Mouse (Mus musculus): ENCODE data around the gene Lcat. TPM values are rescaled to one million over a fixed set of nuclear protein-coding genes. Genes with fewer than 3 reads are reported as not detected.

The Lcat gene
- total and polyA plus RNA-seq, 2 experiments from 2014 or later = 13.0 to 24.7 TPM

- no peak for ATAC-seq
- no peak for TF ChIP-seq CTCF (IDR thresholded peaks at IDR 0.05; ENCODE audit: low read depth)
- 95% methylated on average over 3 of the region's 3 CpGs for WGBS
Observed at GRCm38 (mm10) chr8:105931271-105931670, 11.9 kb downstream of the Lcat start.

GRCm38 (mm10) chr8:105930602-105931001, 12.6 kb downstream of the Lcat start:
- no peak overlapping the region for H3K4me2 ChIP-seq (ENCODE audit: low read depth, low read length)
- H3K27ac ChIP-seq = peak overlapping the region; percentile 73
- 0 out of 2 replicates have a peak, but pooled peaks cover 10% of the 10 kb centered on the region for H3K36me3 ChIP-seq (ENCODE audit: insufficient read depth, low read length)
- TF ChIP-seq CTCF (IDR thresholded peaks at IDR 0.05; ENCODE audit: low read depth) = peak; percentile 99
- H3K4me3 ChIP-seq (ENCODE audit: low read length) = no peak overlapping the region
- DNase-seq (ENCODE audit: low spot score) = peak; percentile 88
- H3K4me1 ChIP-seq (ENCODE audit: insufficient read depth, low read length) = no peaks in the 10 kb centered on the region
- peak overlapping the region; percentile 36; the same call in 1 of the 2 replicates for H3K9ac ChIP-seq (replicated peaks; ENCODE audit: low read length)
- ATAC-seq = peak; percentile 75
- H3K27me3 ChIP-seq (ENCODE audit: insufficient read depth, low read length) = no peaks in the 10 kb centered on the region
- no peaks in the 10 kb centered on the region for H3K9me3 ChIP-seq (ENCODE audit: low read length)
- 17% methylated on average over 8 of the region's 8 CpGs for WGBS

More at GRCm38 (mm10) chr8:105931271-105931670, 11.9 kb downstream of the Lcat start:
- H3K27ac ChIP-seq = no peak overlapping the region
- no peak overlapping the region for H3K4me3 ChIP-seq (ENCODE audit: low read length)
- no peak for DNase-seq (ENCODE audit: low spot score)
- H3K36me3 ChIP-seq (ENCODE audit: insufficient read depth, low read length) = 0 out of 2 replicates have a peak, but pooled peaks cover 10% of the 10 kb centered on the region
- no peaks in the 10 kb centered on the region for H3K4me1 ChIP-seq (ENCODE audit: insufficient read depth, low read length)
- H3K27me3 ChIP-seq (ENCODE audit: insufficient read depth, low read length) = no peaks in the 10 kb centered on the region
- H3K4me2 ChIP-seq (ENCODE audit: low read depth, low read length) = no peak overlapping the region
- H3K9me3 ChIP-seq (ENCODE audit: low read length) = no peaks in the 10 kb centered on the region
- no peak overlapping the region for H3K9ac ChIP-seq (replicated peaks; ENCODE audit: low read length)

- H3K36me3 ChIP-seq (ENCODE audit: insufficient read depth, low read length) = no peaks in the 10 kb centered on the region
- H3K9me3 ChIP-seq (ENCODE audit: low read length) = no peaks in the 10 kb centered on the region
- ATAC-seq (no peak), DNase-seq (ENCODE audit: low spot score) (no peak)
- no peak overlapping the region for H3K27ac ChIP-seq
- H3K4me3 ChIP-seq (ENCODE audit: low read length) = no peak overlapping the region
- H3K4me1 ChIP-seq (ENCODE audit: insufficient read depth, low read length) = no peaks in the 10 kb centered on the region
- no peak overlapping the region for H3K9ac ChIP-seq (replicated peaks; ENCODE audit: low read length)
- no peaks in the 10 kb centered on the region for H3K27me3 ChIP-seq (ENCODE audit: insufficient read depth, low read length)
- TF ChIP-seq CTCF (IDR thresholded peaks at IDR 0.05; ENCODE audit: low read depth) = no peak
- 69% methylated on average over 3 of the region's 3 CpGs for WGBS
- no peak overlapping the region for H3K4me2 ChIP-seq (ENCODE audit: low read depth, low read length)
Observed at GRCm38 (mm10) chr8:105925123-105925522, 18.1 kb downstream of the Lcat start.

GRCm38 (mm10) chr8:105919390-105919789, 23.8 kb downstream of the Lcat start:
- DNase-seq (ENCODE audit: low spot score) = no peak
- Histone ChIP-seq H3K27ac (no peak overlapping the region), H3K9ac (replicated peaks; ENCODE audit: low read length) (no peak overlapping the region), H3K9me3 (ENCODE audit: low read length) (no peaks in the 10 kb centered on the region), H3K4me2 (ENCODE audit: low read depth, low read length) (no peak overlapping the region), H3K27me3 (ENCODE audit: insufficient read depth, low read length) (no peaks in the 10 kb centered on the region), H3K4me3 (ENCODE audit: low read length) (no peak overlapping the region), H3K36me3 (ENCODE audit: insufficient read depth, low read length) (0 out of 2 replicates have a peak, but pooled peaks cover 3% of the 10 kb centered on the region), H3K4me1 (ENCODE audit: insufficient read depth, low read length) (no peaks in the 10 kb centered on the region)
- no peak for TF ChIP-seq CTCF (IDR thresholded peaks at IDR 0.05; ENCODE audit: low read depth)
- 89% methylated on average over 3 of the region's 3 CpGs for WGBS
- no peak for ATAC-seq

- Histone ChIP-seq H3K4me1 (ENCODE audit: insufficient read depth, low read length) (peaks cover 5% of the 10 kb centered on the region), H3K9ac (replicated peaks; ENCODE audit: low read length) (peak overlapping the region; percentile 96), H3K4me2 (ENCODE audit: low read depth, low read length) (peak overlapping the region; percentile 84), H3K27me3 (ENCODE audit: insufficient read depth, low read length) (no peaks in the 10 kb centered on the region), H3K4me3 (ENCODE audit: low read length) (peak overlapping the region; percentile 70), H3K36me3 (ENCODE audit: insufficient read depth, low read length) (no peaks in the 10 kb centered on the region), H3K9me3 (ENCODE audit: low read length) (no peaks in the 10 kb centered on the region), H3K27ac (peak overlapping the region; percentile 87)
- WGBS = 36% methylated on average over 16 of the region's 16 CpGs
- no peak for TF ChIP-seq CTCF (IDR thresholded peaks at IDR 0.05; ENCODE audit: low read depth)
- ATAC-seq = no peak
- no peak for DNase-seq (ENCODE audit: low spot score)
Observed at GRCm38 (mm10) chr8:105900941-105901616, 42.1 kb downstream of the Lcat start.

GRCm38 (mm10) chr8:105900180-105900940, 42.8 kb downstream of the Lcat start, which contains the start of gene Pskh1:
TSS of gene Pskh1 (plus strand) at chr8:105900441.
- DNase-seq (ENCODE audit: low spot score) = peak; percentile 97
- peaks cover 5% of the 10 kb centered on the region for H3K4me1 ChIP-seq (ENCODE audit: insufficient read depth, low read length)
- H3K4me2 ChIP-seq (ENCODE audit: low read depth, low read length) = peak within 1 kb of the TSS; percentile 84
- no peak for TF ChIP-seq CTCF (IDR thresholded peaks at IDR 0.05; ENCODE audit: low read depth)
- H3K4me3 ChIP-seq (ENCODE audit: low read length) = peak within 1 kb of the TSS; percentile 70
- H3K27me3 ChIP-seq (ENCODE audit: insufficient read depth, low read length) = no peaks in the 10 kb centered on the region
- H3K27ac ChIP-seq = peak within 1 kb of the TSS; percentile 87
- H3K9ac ChIP-seq (replicated peaks; ENCODE audit: low read length) = peak within 1 kb of the TSS; percentile 96
- no peaks in the 10 kb centered on the region for H3K36me3 ChIP-seq (ENCODE audit: insufficient read depth, low read length)
- under 1% methylated on average over 64 of the region's 68 CpGs for WGBS
- no peaks in the 10 kb centered on the region for H3K9me3 ChIP-seq (ENCODE audit: low read length)
- ATAC-seq = peak; percentile 96
